Mouse (Mus musculus) neural tube, embryonic 13.5 days (tissue): ENCODE data around the gene Tcf7. TPM values are rescaled to one million over a fixed set of nuclear protein-coding genes. Genes with fewer than 3 reads are reported as not detected.
"Not testable (repeated sequence)": the region's sequence is repeated elsewhere in the genome, so short reads cannot be mapped to it uniquely, and the experiment has no call there.

ENCODE experiments used
- ATAC-seq: fragments of 200-750 bp; cut with Nextera tagmentation; 2 replicates; pipeline ENCODE4 v1.8.0; 2017; ENCODE audit warnings: low read depth, mild to moderate bottlenecking, moderate TSS enrichment, moderate library complexity
- H3K27ac ChIP-seq: fragments of 300-500 bp; sonication (generic); replicated peaks from 2 replicates; pipeline ENCODE4 v1.5.1; 2015; ENCODE audit warnings: moderate library complexity, mild to moderate bottlenecking, inconsistent platforms
- H3K27me3 ChIP-seq: fragments of 300-500 bp; sonication (generic); 2 replicates; pipeline ENCODE4 v1.6.1; 2015; ENCODE audit warnings: mild to moderate bottlenecking, inconsistent platforms
- H3K36me3 ChIP-seq: fragments of 300-500 bp; sonication (generic); 2 replicates; pipeline ENCODE4 v1.6.1; 2015; ENCODE audit warnings: mild to moderate bottlenecking, inconsistent platforms
- H3K4me1 ChIP-seq: fragments of 300-500 bp; sonication (generic); replicated peaks from 2 replicates; pipeline ENCODE4 v1.6.1; 2015; ENCODE audit warnings: inconsistent platforms
- H3K4me2 ChIP-seq: fragments of 300-500 bp; sonication (generic); 2 replicates; pipeline ENCODE4 v1.6.1; 2015; ENCODE audit warnings: inconsistent platforms, mild to moderate bottlenecking, moderate library complexity
- H3K4me3 ChIP-seq: fragments of 300-500 bp; sonication (generic); 2 replicates; pipeline ENCODE4 v1.5.1; 2015; ENCODE audit warnings: mild to moderate bottlenecking, inconsistent platforms
- H3K9ac ChIP-seq: fragments of 300-500 bp; sonication (generic); 2 replicates; pipeline ENCODE4 v1.6.1; 2015; ENCODE audit warnings: moderate library complexity, mild to moderate bottlenecking, inconsistent platforms
- H3K9me3 ChIP-seq: fragments of 300-500 bp; sonication (generic); 2 replicates; pipeline ENCODE4 v1.6.1; 2016; ENCODE audit warnings: inconsistent platforms
- WGBS: fragments of 180-500 bp; shearing (Covaris S2); methylation state at CpG from one replicate; pipeline ENCODE4 v1.1.7; 2015; 5-methylcytosine and 5-hydroxymethylcytosine counted together
- polyA plus RNA-seq: library from polyadenylated mRNA; unstranded; fragments of >200 nt; fragmentation: Nextera tagmentation; extraction: Ambion mirVana; gene quantifications from 2 replicates; pipeline ENCODE4 v1.2.1, GENCODE M21; 2015

Gene Tcf7
- polyA plus RNA-seq, 1 experiment from 2014 or later = 5.9 TPM

GRCm38 (mm10) chr11:52231606-52232541 is 50.9 kb downstream of the Tcf7 start, which contains the start of gene Skp1a:
TSS of gene Skp1a (plus strand) at chr11:52231995.
- peak within 1 kb of the TSS; percentile 90 for H3K4me2 ChIP-seq
- peak within 1 kb of the TSS; percentile 100 for H3K27ac ChIP-seq
- no peaks in the 10 kb centered on the region for H3K27me3 ChIP-seq
- H3K9ac ChIP-seq = peak within 1 kb of the TSS; percentile 98
- H3K9me3 ChIP-seq = no peaks in the 10 kb centered on the region
- ATAC-seq = peak; percentile 94
- under 1% methylated on average over 87 of the region's 87 CpGs for WGBS
- H3K4me1 ChIP-seq = peaks cover 32% of the 10 kb centered on the region
- peak within 1 kb of the TSS; percentile 98 for H3K4me3 ChIP-seq
- peaks cover 9% of the 10 kb centered on the region; the same call in 1 of the 2 replicates for H3K36me3 ChIP-seq

- ATAC-seq = no peak
- Histone ChIP-seq H3K27me3 (no peaks in the 10 kb centered on the region), H3K27ac (peak overlapping the region; percentile 100), H3K36me3 (peaks cover 1% of the 10 kb centered on the region; the same call in 1 of the 2 replicates), H3K4me2 (peak overlapping the region; percentile 90), H3K9ac (peak overlapping the region; percentile 98), H3K4me1 (peaks cover 32% of the 10 kb centered on the region), H3K4me3 (peak overlapping the region; percentile 98), H3K9me3 (no peaks in the 10 kb centered on the region)
- 64% methylated on average over 5 of the region's 5 CpGs for WGBS
Observed at GRCm38 (mm10) chr11:52230694-52231093, 52.1 kb downstream of the Tcf7 start.

DNA sequence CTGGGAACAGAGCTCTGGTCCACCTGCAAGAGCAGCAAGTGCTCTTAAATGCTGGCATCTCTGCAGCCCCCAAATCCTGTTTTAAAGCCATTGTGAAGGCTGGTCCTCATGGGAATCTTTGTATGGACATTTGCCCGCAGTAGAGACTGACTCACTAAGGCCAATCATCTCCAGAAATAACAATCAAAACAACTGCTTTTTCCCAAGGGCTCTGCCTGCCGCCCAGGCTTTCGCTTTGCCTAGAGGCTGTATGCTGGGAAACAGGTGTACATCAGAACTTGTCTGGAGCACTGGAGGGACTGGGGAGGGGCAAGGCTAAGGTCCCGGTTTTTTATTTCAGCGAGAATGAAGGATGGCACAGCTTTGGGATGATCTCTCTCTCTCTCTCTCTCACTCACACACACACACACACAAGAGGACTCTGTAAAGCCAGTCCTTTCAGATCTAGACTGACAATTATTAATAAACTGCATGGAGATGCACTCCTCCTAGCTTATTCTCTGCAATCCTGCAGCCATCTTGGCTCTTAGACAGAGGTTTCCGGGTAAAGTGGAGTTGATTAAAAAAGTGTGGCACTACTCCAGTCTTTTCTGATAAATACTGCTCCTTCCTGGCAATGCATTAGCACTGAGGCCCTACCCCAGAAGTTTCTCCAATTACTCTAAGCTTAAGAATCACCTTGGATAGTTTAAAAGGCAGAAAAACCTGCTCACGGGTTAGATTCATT is 53.9 kb downstream of the Tcf7 start:
- H3K9me3 ChIP-seq = no peaks in the 10 kb centered on the region
- ATAC-seq = no peak
- H3K4me3 ChIP-seq = no peak overlapping the region
- H3K27ac ChIP-seq = no peak overlapping the region
- H3K36me3 ChIP-seq = no peaks in the 10 kb centered on the region
- WGBS = 88% methylated on average over 7 of the region's 7 CpGs
- H3K9ac ChIP-seq = no peak overlapping the region
- H3K4me2 ChIP-seq = no peak overlapping the region
- H3K4me1 ChIP-seq = peaks cover 21% of the 10 kb centered on the region
- H3K27me3 ChIP-seq = 0 out of 2 replicates have a peak, but pooled peaks cover 12% of the 10 kb centered on the region

DNA sequence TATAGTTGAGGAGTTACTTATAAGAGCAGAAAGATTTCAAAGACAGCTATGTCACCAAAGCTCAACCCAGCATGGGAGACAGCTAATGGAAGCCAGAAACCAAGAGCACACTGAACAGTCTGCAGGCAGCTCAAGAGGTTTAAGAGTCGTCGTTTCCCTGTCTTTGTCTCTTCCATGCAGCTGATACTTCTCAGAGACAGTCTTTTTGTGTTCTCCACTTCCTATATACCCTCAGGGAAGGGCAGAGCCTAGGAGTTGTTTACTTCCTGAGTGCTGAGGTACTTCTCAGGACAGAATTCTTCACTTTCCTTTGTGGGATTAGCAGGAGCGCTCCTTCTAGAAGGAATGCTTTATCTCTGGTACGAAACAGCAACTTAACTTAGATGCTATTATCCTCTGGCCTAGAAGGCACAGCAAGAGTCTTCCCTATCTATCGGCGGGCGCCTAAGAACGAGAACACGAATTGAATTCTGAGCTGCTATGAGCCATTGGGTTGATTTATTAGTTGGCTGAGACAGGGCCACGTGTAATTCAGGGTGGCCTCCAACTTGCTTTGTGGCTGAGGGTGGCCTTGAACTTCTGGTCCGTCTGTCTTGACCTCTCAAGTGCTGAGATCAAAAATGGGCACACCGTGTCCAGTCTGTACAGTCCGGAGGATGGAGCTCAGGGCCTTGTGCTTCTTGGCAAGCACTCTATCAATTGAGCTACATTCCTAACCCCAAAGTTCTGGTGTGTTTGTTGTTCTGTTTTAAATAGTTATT is 55.2 kb downstream of the Tcf7 start:
- Histone ChIP-seq H3K4me2 (no peak overlapping the region), H3K4me1 (peaks cover 10% of the 10 kb centered on the region), H3K9ac (no peak overlapping the region), H3K27me3 (0 out of 2 replicates have a peak, but pooled peaks cover 16% of the 10 kb centered on the region), H3K4me3 (no peak overlapping the region), H3K9me3 (no peaks in the 10 kb centered on the region), H3K36me3 (no peaks in the 10 kb centered on the region), H3K27ac (no peak overlapping the region)
- 77% methylated on average over 13 of the region's 13 CpGs for WGBS
- no peak for ATAC-seq

DNA sequence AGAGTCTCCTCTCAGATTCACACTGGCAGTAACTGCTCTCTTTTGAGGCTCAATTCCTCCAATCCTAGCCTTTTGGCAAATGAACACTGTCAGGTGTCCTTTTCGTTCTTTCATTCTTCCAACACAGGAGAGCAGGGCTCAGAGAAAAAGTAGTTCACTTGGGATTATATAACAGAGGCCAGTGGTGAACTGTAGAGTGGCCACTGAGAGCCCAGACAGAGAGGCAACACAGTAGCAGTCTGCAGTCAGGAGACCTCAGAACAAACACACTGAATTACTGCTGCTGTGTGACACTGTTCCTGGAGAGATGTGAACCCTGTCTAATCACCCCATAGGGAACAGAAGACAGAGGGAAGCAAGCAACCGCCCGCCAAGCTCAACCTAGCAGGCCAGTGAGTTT is 55.8 kb downstream of the Tcf7 start:
- H3K27ac ChIP-seq = no peak overlapping the region
- no peak overlapping the region for H3K4me3 ChIP-seq
- WGBS = 65% methylated on average over 3 of the region's 3 CpGs
- ATAC-seq = no peak
- H3K36me3 ChIP-seq = no peaks in the 10 kb centered on the region
- 0 out of 2 replicates have a peak, but pooled peaks cover 16% of the 10 kb centered on the region for H3K27me3 ChIP-seq
- H3K4me1 ChIP-seq = peaks cover 8% of the 10 kb centered on the region
- H3K9me3 ChIP-seq = no peaks in the 10 kb centered on the region
- H3K9ac ChIP-seq = no peak overlapping the region
- no peak overlapping the region for H3K4me2 ChIP-seq

DNA sequence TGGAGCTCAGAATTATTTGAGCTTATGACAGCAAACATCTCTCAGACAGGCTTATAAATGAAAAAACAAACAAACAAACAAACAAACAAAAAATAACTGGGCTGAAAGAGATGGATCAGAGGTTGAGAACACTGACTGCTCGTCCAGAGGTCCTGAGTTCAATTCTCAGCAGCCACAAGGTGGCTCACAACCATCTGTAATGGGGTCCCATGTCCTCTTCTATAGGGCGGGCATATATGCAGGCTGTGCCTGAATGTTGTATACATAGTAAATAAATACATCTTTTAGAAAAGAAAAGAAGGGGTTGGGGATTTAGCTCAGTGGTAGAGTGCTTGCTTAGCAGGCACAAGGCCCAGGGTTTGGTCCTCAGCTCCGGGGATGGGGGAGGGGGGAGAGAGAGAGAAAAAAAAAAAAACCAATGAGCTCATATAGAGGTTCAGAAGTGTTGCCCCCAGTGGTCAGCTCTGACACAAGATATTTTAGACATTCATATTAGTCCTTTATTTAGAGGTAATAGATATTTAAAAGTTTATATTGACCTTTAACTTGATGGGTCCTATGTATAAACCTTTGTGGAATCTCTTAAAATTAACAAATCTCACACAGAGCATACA is 56.7 kb downstream of the Tcf7 start:
- ATAC-seq = no peak
- WGBS = 56% methylated on average over 3 of the region's 3 CpGs
- Histone ChIP-seq H3K4me2 (no peak overlapping the region), H3K4me3 (no peak overlapping the region), H3K27me3 (0 out of 2 replicates have a peak, but pooled peaks cover 16% of the 10 kb centered on the region), H3K36me3 (no peaks in the 10 kb centered on the region), H3K9me3 (no peaks in the 10 kb centered on the region), H3K9ac (no peak overlapping the region), H3K4me1 (peaks cover 7% of the 10 kb centered on the region), H3K27ac (no peak overlapping the region)

DNA sequence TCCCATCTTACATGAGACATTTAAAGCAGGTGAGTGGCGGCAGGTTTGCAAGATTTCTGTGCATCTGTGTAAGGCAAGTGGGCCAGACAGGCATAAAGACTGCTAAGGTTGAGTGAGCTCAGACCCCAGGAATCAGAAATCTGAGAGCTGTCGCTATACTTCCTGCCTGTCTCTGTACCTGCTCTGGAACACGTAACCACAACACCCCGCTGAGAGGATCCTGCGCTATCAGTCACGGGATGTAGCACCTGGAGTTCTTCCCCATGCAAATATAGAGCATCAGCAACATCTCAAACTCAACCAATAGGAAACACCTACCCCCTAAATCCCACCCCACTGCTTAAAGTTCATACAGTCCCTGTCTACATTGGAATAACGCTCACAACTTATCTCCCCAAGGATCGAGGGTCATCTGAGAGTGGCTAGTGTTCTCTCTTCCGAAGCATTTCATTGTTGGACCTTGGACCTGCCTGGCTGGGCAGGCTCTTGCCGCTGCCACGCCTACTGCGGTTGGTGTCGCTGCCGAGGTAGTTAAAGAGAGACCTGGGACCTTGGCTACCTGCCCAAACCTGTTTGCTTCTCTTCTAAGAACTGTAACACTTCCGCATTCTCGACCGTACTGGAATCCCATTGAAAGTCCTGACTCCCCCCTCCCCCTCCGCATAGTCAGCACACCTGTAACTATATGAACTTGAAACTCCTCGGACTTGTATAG is 58.7 kb downstream of the Tcf7 start:
- Histone ChIP-seq H3K4me3 (no peak overlapping the region), H3K27ac (no peak overlapping the region), H3K4me2 (no peak overlapping the region), H3K4me1 (0 out of 2 replicates have a peak, but pooled peaks cover 2% of the 10 kb centered on the region), H3K36me3 (no peaks in the 10 kb centered on the region), H3K27me3 (0 out of 2 replicates have a peak, but pooled peaks cover 16% of the 10 kb centered on the region), H3K9me3 (no peaks in the 10 kb centered on the region), H3K9ac (no peak overlapping the region)
- no peak for ATAC-seq
- 16% methylated on average over 19 of the region's 19 CpGs for whole genome bisulfite sequencing

DNA sequence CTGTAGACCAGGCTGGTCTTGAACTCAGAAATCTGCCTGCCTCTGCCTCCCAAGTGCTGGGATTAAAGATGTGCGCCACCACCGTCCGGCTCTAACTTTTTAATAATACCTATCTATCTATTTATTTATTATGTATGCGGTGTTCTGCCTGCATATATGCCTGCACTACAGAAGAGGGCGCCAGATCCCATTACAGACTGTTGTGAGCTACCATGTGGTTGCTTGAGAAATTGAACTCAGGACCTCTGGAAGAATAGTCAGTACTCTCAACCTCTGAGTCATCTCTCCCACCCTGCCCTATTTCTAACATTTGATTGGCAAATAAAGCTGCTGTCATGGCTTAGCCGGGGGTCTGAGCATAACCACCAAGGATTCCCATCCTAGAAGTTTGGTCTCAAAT is 59.9 kb downstream of the Tcf7 start:
- H3K36me3 ChIP-seq = no peaks in the 10 kb centered on the region
- H3K4me1 ChIP-seq = 0 out of 2 replicates have a peak, but pooled peaks cover 2% of the 10 kb centered on the region
- no peak overlapping the region for H3K4me2 ChIP-seq
- 0 out of 2 replicates have a peak, but pooled peaks cover 16% of the 10 kb centered on the region for H3K27me3 ChIP-seq
- no peak overlapping the region for H3K27ac ChIP-seq
- ATAC-seq = no peak
- 79% methylated on average over 6 of the region's 6 CpGs for WGBS
- H3K4me3 ChIP-seq = no peak overlapping the region
- H3K9me3 ChIP-seq = no peaks in the 10 kb centered on the region
- H3K9ac ChIP-seq = no peak overlapping the region

DNA sequence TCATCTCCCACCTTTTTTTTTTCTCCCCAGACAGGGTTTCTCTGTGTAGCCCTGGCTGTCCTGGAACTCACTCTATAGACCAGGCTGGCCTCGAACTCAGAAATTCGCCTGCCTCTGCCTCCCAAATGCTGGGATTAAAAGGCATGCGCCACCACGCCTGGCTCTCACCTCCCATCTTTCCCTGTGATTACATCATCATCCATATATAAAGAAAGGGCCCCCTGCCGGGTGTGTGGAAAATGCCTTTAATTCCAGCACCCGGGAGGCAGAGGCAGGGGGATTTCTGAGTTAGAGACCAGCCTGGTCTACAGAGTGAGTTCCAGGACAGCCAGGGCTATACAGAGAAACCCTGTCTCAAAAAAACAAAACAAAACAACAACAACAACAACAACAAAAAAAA is 60.9 kb downstream of the Tcf7 start:
- 0 out of 2 replicates have a peak, but pooled peaks cover 16% of the 10 kb centered on the region for H3K27me3 ChIP-seq
- not testable (repeated sequence) for H3K4me3 ChIP-seq, H3K9me3 ChIP-seq, H3K27ac ChIP-seq, ATAC-seq, H3K36me3 ChIP-seq, H3K9ac ChIP-seq, H3K4me2 ChIP-seq, H3K4me1 ChIP-seq
- 85% methylated on average over 6 of the region's 6 CpGs for WGBS

DNA sequence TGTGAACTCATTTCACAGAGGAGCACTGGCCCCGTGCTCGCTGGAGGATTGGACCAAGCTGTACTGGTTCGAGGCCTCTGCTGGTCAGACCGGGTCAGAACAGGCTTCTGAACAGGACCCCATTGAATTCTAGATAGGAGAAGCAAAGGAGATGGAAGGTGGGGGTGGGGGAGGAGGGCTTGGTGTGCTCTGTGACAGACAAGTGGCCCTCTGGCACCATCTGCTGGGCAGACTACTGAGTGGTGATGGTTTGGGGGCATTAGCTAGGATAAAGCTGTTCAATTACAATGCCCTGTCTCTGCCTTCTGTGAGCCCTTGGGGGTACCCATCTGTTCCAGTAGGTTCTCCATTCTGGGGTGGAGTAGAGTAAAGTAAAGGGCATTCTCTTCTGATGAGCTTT is 62.5 kb downstream of the Tcf7 start:
- Histone ChIP-seq H3K27me3 (0 out of 2 replicates have a peak, but pooled peaks cover 16% of the 10 kb centered on the region), H3K36me3 (no peaks in the 10 kb centered on the region), H3K4me3 (no peak overlapping the region), H3K27ac (no peak overlapping the region), H3K9me3 (no peaks in the 10 kb centered on the region), H3K4me1 (0 out of 2 replicates have a peak, but pooled peaks cover 2% of the 10 kb centered on the region), H3K4me2 (peak overlapping the region; percentile 23; the same call in 1 of the 2 replicates), H3K9ac (peak overlapping the region; percentile 28; the same call in 1 of the 2 replicates)
- WGBS = 9% methylated on average over 4 of the region's 4 CpGs
- peak; percentile 67; the same call in 1 of the 2 replicates for ATAC-seq

GRCm38 (mm10) chr11:52213887-52214286 is 68.9 kb downstream of the Tcf7 start, which contains the start of gene Olfr1371:
TSS of gene Olfr1371 (minus strand) at chr11:52213987.
- no peaks in the 10 kb centered on the region for H3K27me3 ChIP-seq

More at GRCm38 (mm10) chr11:52213887-52214286, 68.9 kb downstream of the Tcf7 start, which contains the start of gene Olfr1371:
- H3K4me1 ChIP-seq = no peaks in the 10 kb centered on the region
- H3K9ac ChIP-seq = no peak within 1 kb of the TSS
- no peak within 1 kb of the TSS for H3K27ac ChIP-seq
- no peaks in the 10 kb centered on the region for H3K36me3 ChIP-seq
- H3K4me2 ChIP-seq = no peak within 1 kb of the TSS
- no peaks in the 10 kb centered on the region for H3K9me3 ChIP-seq
- no peak within 1 kb of the TSS for H3K4me3 ChIP-seq
- no peak for ATAC-seq
